Mouse (Mus musculus) kidney, adult 2 months (tissue): Measurements from ENCODE around the gene Tma16. TPM values are rescaled to one million over a fixed set of nuclear protein-coding genes. Genes with fewer than 3 reads are reported as not detected.
A peak's percentile ranks its signal among the peaks of the same experiment; 100 is the strongest.

Experiments used
- DNase-seq: peaks from one replicate; pipeline ENCODE4 v3.0.0; 2021
- H3K27ac ChIP-seq: fragments of 200-500 bp; 2 replicates; pipeline ENCODE4 v1.5.1; 2012; ENCODE audit warnings: low read depth, low read length, control low read depth, inconsistent platforms; ENCODE audit not compliant: insufficient read depth
- H3K27me3 ChIP-seq: fragments of 200-500 bp; replicated peaks from 2 replicates; pipeline ENCODE4 v1.6.1; 2012; ENCODE audit warnings: mild to moderate bottlenecking, moderate library complexity, low read length, inconsistent platforms; ENCODE audit not compliant: control insufficient read depth, insufficient read depth
- H3K36me3 ChIP-seq: fragments of 200-500 bp; 2 replicates; pipeline ENCODE4 v1.6.1; 2012; ENCODE audit warnings: mild to moderate bottlenecking, moderate library complexity, low read length, inconsistent platforms; ENCODE audit not compliant: control insufficient read depth, insufficient read depth
- H3K4me1 ChIP-seq: fragments of 200-500 bp; 2 replicates; pipeline ENCODE4 v1.6.1; 2011; ENCODE audit warnings: low read length; ENCODE audit not compliant: control insufficient read depth, insufficient read depth
- H3K4me3 ChIP-seq: fragments of 200-500 bp; 2 replicates; pipeline ENCODE4 v1.5.1; 2011; ENCODE audit warnings: mild to moderate bottlenecking, low read depth, low read length, control low read depth; ENCODE audit not compliant: insufficient read depth
- CTCF ChIP-seq: fragments of 200-500 bp; conservative IDR thresholded peaks from 2 replicates; pipeline ENCODE4 v1.5.1; 2011; ENCODE audit warnings: low read depth, mild to moderate bottlenecking, control low read depth, low read length, moderate library complexity, mixed read lengths; ENCODE audit not compliant: insufficient read depth, insufficient read length
- POLR2A ChIP-seq: fragments of 200-500 bp; IDR thresholded peaks from one replicate; pipeline ENCODE4 v1.6.1; 2011; ENCODE audit warnings: low read depth, low read length, control low read depth
- WGBS: fragments of 180-500 bp; shearing (Covaris S2); methylation state at CpG from one replicate; pipeline ENCODE4 v1.1.7; 2018; 5-methylcytosine and 5-hydroxymethylcytosine counted together
- polyA plus RNA-seq: library from polyadenylated mRNA; depleted of rRNA; stranded (reverse); fragments of >200 nt; gene quantifications from 2 replicates; pipeline ENCODE4 v1.2.3, GENCODE M21; 2012

Gene Tma16
- polyA plus RNA-seq, 1 experiment: 1.7 TPM

GRCm38 (mm10) chr8:66444141-66444540 is 42.2 kb downstream of the Tma16 start:
- no peak for TF ChIP-seq POLR2A
- TF ChIP-seq CTCF: no peak
- no peaks in the 10 kb centered on the region for H3K27me3 ChIP-seq
- peaks cover 3% of the 10 kb centered on the region; the same call in 1 of the 2 replicates for H3K4me1 ChIP-seq
- no peak overlapping the region for H3K4me3 ChIP-seq
- DNase-seq: no peak
- 71% methylated on average over 5 of the region's 5 CpGs for WGBS
- H3K27ac ChIP-seq: no peak overlapping the region
- no peaks in the 10 kb centered on the region for H3K36me3 ChIP-seq

- peaks cover 3% of the 10 kb centered on the region; the same call in 1 of the 2 replicates for H3K4me1 ChIP-seq
- H3K27ac ChIP-seq: no peak overlapping the region
- 27% methylated on average over 1 of the region's 1 CpGs for WGBS
- TF ChIP-seq CTCF (no peak), POLR2A (no peak)
- H3K4me3 ChIP-seq: no peak overlapping the region
- no peaks in the 10 kb centered on the region for H3K27me3 ChIP-seq
- H3K36me3 ChIP-seq: no peaks in the 10 kb centered on the region
- peak; percentile 44 for DNase-seq
These were observed 43.6 kb downstream of the Tma16 start for GRCm38 (mm10) chr8:66442778-66443177.

- WGBS: 4% methylated on average over 1 of the region's 1 CpGs
- no peak overlapping the region for H3K27ac ChIP-seq
- H3K36me3 ChIP-seq: no peaks in the 10 kb centered on the region
- DNase-seq: peak; percentile 10
- no peak overlapping the region for H3K4me3 ChIP-seq
- TF ChIP-seq POLR2A (no peak), CTCF (no peak)
- no peaks in the 10 kb centered on the region for H3K27me3 ChIP-seq
- H3K4me1 ChIP-seq: peaks cover 3% of the 10 kb centered on the region; the same call in 1 of the 2 replicates
These were observed 45.2 kb downstream of the Tma16 start for GRCm38 (mm10) chr8:66441123-66441522.

- WGBS: 65% methylated on average over 4 of the region's 4 CpGs
- Histone ChIP-seq H3K4me3 (no peak overlapping the region), H3K4me1 (peaks cover 3% of the 10 kb centered on the region; the same call in 1 of the 2 replicates), H3K27me3 (no peaks in the 10 kb centered on the region), H3K36me3 (no peaks in the 10 kb centered on the region), H3K27ac (no peak overlapping the region)
- no peak for TF ChIP-seq CTCF
- no peak for TF ChIP-seq POLR2A
- DNase-seq: peak; percentile 56
These were observed 47.9 kb downstream of the Tma16 start for GRCm38 (mm10) chr8:66438468-66438867.

GRCm38 (mm10) chr8:66437929-66438328 is 48.4 kb downstream of the Tma16 start:
- TF ChIP-seq POLR2A: no peak
- TF ChIP-seq CTCF: no peak
- WGBS: 38% methylated on average over 3 of the region's 3 CpGs
- H3K4me1 ChIP-seq: peaks cover 3% of the 10 kb centered on the region; the same call in 1 of the 2 replicates
- no peaks in the 10 kb centered on the region for H3K27me3 ChIP-seq
- H3K4me3 ChIP-seq: no peak overlapping the region
- H3K27ac ChIP-seq: no peak overlapping the region
- no peaks in the 10 kb centered on the region for H3K36me3 ChIP-seq
- DNase-seq: no peak

- Histone ChIP-seq H3K4me1 (peaks cover 3% of the 10 kb centered on the region; the same call in 1 of the 2 replicates), H3K4me3 (no peak overlapping the region), H3K27me3 (no peaks in the 10 kb centered on the region), H3K36me3 (no peaks in the 10 kb centered on the region), H3K27ac (no peak overlapping the region)
- no peak for DNase-seq
- TF ChIP-seq CTCF: no peak
- no peak for TF ChIP-seq POLR2A
- WGBS: 94% methylated on average over 1 of the region's 1 CpGs
These were observed 49.5 kb downstream of the Tma16 start for GRCm38 (mm10) chr8:66436804-66437203.

- no peaks in the 10 kb centered on the region for H3K27me3 ChIP-seq
- H3K36me3 ChIP-seq: no peaks in the 10 kb centered on the region
- peaks cover 3% of the 10 kb centered on the region; the same call in 1 of the 2 replicates for H3K4me1 ChIP-seq
- DNase-seq: no peak
- H3K27ac ChIP-seq: no peak overlapping the region
- no peak overlapping the region for H3K4me3 ChIP-seq
- TF ChIP-seq POLR2A (no peak), CTCF (no peak)
These were observed 52.8 kb downstream of the Tma16 start for GRCm38 (mm10) chr8:66433577-66433976.
